Mouse (Mus musculus) adipose tissue, adult 10 weeks (tissue): Measurements from ENCODE around the gene Klk1b8. TPM values are rescaled to one million over a fixed set of nuclear protein-coding genes. Genes with fewer than 3 reads are reported as not detected.

Source experiments
- polyA plus RNA-seq: library from polyadenylated mRNA; stranded (reverse); fragments of 350-450 nt; fragmentation: Illumina TruSeq; extraction: RNeasy Lipid Tissue Mini Kit (QIAGEN cat#74804); gene quantifications from one replicate; pipeline ENCODE4 v1.2.3, GENCODE M21; 2014; ENCODE audit warnings: low read depth, low replicate concordance

Klk1b8 gene
- 2.2 TPM for polyA plus RNA-seq

GRCm38 (mm10) chr7:43950364-43950763 lies at the start of gene Klk1b8:
TSS of gene Klk1b8 (plus strand) at chr7:43950664.

GRCm38 (mm10) chr7:43933440-43933839 lies 17.0 kb upstream of the Klk1b8 start, which contains the start of gene Klk15:
TSS of gene Klk15 (plus strand) at chr7:43933740.

GRCm38 (mm10) chr7:43966451-43966850 lies 16.0 kb downstream of the Klk1b8 start, which contains the start of gene Klk1b1:
TSS of gene Klk1b1 (plus strand) at chr7:43966751.

GRCm38 (mm10) chr7:43975761-43976160 lies 25.3 kb downstream of the Klk1b8 start, which contains the start of gene Klk1b9:
TSS of gene Klk1b9 (plus strand) at chr7:43976061.

GRCm38 (mm10) chr7:43995577-43995976 lies 45.1 kb downstream of the Klk1b8 start, which contains the start of gene Klk1b11:
TSS of gene Klk1b11 (plus strand) at chr7:43995877.

Other genes starting within 250 kb of the Klk1b8 start
- gene Klk13, start 238.1 kb upstream of the Klk1b8 start, polyA plus RNA-seq: not detected
- not detected for gene Klk12, start 181.8 kb upstream of the Klk1b8 start, polyA plus RNA-seq
- not detected for gene Klk11, start 176.1 kb upstream of the Klk1b8 start, polyA plus RNA-seq
- 0.37 TPM for gene Klk10, start 169.6 kb upstream of the Klk1b8 start, polyA plus RNA-seq
- not detected for gene Klk9, start 158.8 kb upstream of the Klk1b8 start, polyA plus RNA-seq
- 1.0 TPM for gene Klk8, start 153.1 kb upstream of the Klk1b8 start, polyA plus RNA-seq
- gene Klk7, start 139.4 kb upstream of the Klk1b8 start, polyA plus RNA-seq: not detected
- gene Klk6, start 126.2 kb upstream of the Klk1b8 start, polyA plus RNA-seq: not detected
- not detected for gene Klk5, start 108.7 kb upstream of the Klk1b8 start, polyA plus RNA-seq
- not detected for gene Klk4, start 69.5 kb upstream of the Klk1b8 start, polyA plus RNA-seq
- gene Klk15, start 16.9 kb upstream of the Klk1b8 start, polyA plus RNA-seq: not detected
- gene Klk1b1, start 16.1 kb downstream of the Klk1b8 start, polyA plus RNA-seq: not detected
- gene Klk1b9, start 25.4 kb downstream of the Klk1b8 start, polyA plus RNA-seq: 0.52 TPM
- gene Klk1b11, start 45.2 kb downstream of the Klk1b8 start, polyA plus RNA-seq: not detected
- 0.52 TPM for gene Klk1b26, start 61.5 kb downstream of the Klk1b8 start, polyA plus RNA-seq
- 0.38 TPM for gene Klk1b27, start 101.6 kb downstream of the Klk1b8 start, polyA plus RNA-seq
- 0.38 TPM for gene Klk1b21, start 151.7 kb downstream of the Klk1b8 start, polyA plus RNA-seq
- gene Klk1b22, start 162.0 kb downstream of the Klk1b8 start, polyA plus RNA-seq: not detected
- not detected for gene Klk1b16, start 186.1 kb downstream of the Klk1b8 start, polyA plus RNA-seq
- gene Klk1b24, start 237.6 kb downstream of the Klk1b8 start, polyA plus RNA-seq: not detected
- 0.38 TPM for gene Klk1b3, start 247.5 kb downstream of the Klk1b8 start, polyA plus RNA-seq